Mouse (Mus musculus) limb, embryonic 14.5 days (tissue): ENCODE data around the gene Notch3. TPM values are rescaled to one million over a fixed set of nuclear protein-coding genes. Genes with fewer than 3 reads are reported as not detected.

ENCODE experiments used
- ATAC-seq: fragments of 200-750 bp; cut with Nextera tagmentation; 2 replicates; pipeline ENCODE4 v1.8.0; 2017; ENCODE audit warnings: low read depth, moderate number of reproducible peaks, moderate TSS enrichment; ENCODE audit not compliant: low FRiP score
- DNase-seq: peaks from one replicate; pipeline ENCODE4 v3.0.0-alpha.2; 2015; ENCODE audit warnings: low spot score
- H3K27ac ChIP-seq: fragments of 300-500 bp; sonication (generic); replicated peaks from 2 replicates; pipeline ENCODE4 v1.5.1; 2014; ENCODE audit warnings: low read depth, mild to moderate bottlenecking, low read length, moderate library complexity, mixed read lengths
- H3K27me3 ChIP-seq: fragments of 300-500 bp; sonication (generic); 2 replicates; pipeline ENCODE4 v1.6.1; 2014; ENCODE audit warnings: low read length, mixed read lengths; ENCODE audit not compliant: control insufficient read depth, insufficient read depth
- H3K36me3 ChIP-seq: fragments of 300-500 bp; sonication (generic); 2 replicates; pipeline ENCODE4 v1.6.1; 2014; ENCODE audit warnings: mild to moderate bottlenecking, low read length, moderate library complexity, mixed read lengths; ENCODE audit not compliant: control insufficient read depth, insufficient read depth
- H3K4me1 ChIP-seq: fragments of 300-500 bp; sonication (generic); 2 replicates; pipeline ENCODE4 v1.6.1; 2014; ENCODE audit warnings: antibody characterized with exemption, low read length, mixed read lengths; ENCODE audit not compliant: control insufficient read depth, insufficient read depth
- H3K4me2 ChIP-seq: fragments of 300-500 bp; sonication (generic); replicated peaks from 2 replicates; pipeline ENCODE4 v1.6.1; 2014; ENCODE audit warnings: low read depth, mild to moderate bottlenecking, low read length, moderate library complexity; ENCODE audit not compliant: severe bottlenecking
- H3K4me3 ChIP-seq: fragments of 300-500 bp; sonication (generic); replicated peaks from 2 replicates; pipeline ENCODE4 v1.5.1; 2014; ENCODE audit warnings: low read length
- H3K9ac ChIP-seq: fragments of 300-500 bp; sonication (generic); 2 replicates; pipeline ENCODE4 v1.6.1; 2014; ENCODE audit warnings: mild to moderate bottlenecking, low read depth, low read length, moderate library complexity; ENCODE audit not compliant: severe bottlenecking
- H3K9me3 ChIP-seq: fragments of 300-500 bp; sonication (generic); 2 replicates; pipeline ENCODE4 v1.6.1; 2016; ENCODE audit warnings: low read length; ENCODE audit not compliant: control insufficient read depth
- POLR2A ChIP-seq: fragments of 200-500 bp; IDR thresholded peaks from 2 replicates; pipeline ENCODE4 v1.8.0; 2012; ENCODE audit warnings: inconsistent platforms, mild to moderate bottlenecking, moderate library complexity, borderline replicate concordance; ENCODE audit not compliant: insufficient read depth, insufficient read length; ENCODE audit errors: extremely low read depth
- WGBS: fragments of 180-500 bp; shearing (Covaris S2); extraction: QIAGEN DNeasy Blood & Tissue Kit; methylation state at CpG from one replicate; pipeline ENCODE4 v1.1.7; 2014; 5-methylcytosine and 5-hydroxymethylcytosine counted together
- polyA plus RNA-seq, 2 experiments: library from polyadenylated mRNA; depleted of rRNA in 1 of 2; stranded (reverse) in 1 of 2; unstranded in 1 of 2; fragments of >200 nt; fragmentation: Nextera tagmentation in 1 of 2; extraction: Ambion mirVana in 1 of 2; gene quantifications; 2 replicates each; pipeline versions ENCODE4 v1.2.1 to v1.2.3; 2012 to 2014

The Notch3 gene
- polyA plus RNA-seq, 2 experiments: 19.4 to 50.0 TPM

DNA sequence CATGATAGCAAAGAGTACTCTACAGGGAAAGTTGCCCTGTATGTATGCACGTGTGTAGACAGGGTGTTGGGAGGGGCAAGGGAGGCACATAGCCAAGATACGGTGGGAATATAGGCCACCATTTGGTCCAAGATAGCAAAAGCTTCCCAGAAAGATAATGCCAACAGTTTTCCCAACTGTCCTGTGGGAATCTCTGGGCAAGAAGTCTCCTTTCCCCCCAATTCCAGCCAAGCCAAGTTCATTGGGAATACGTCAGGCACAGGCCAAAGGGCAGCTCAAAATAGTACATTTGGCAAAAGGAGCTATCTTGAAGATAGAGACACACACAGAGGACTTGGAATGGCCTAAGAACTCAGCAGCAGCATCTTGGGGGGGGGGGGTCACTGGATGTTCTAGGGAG, 38.7 kb upstream of the Notch3 start:
- no peak for DNase-seq
- H3K4me3 ChIP-seq: no peak overlapping the region
- no peaks in the 10 kb centered on the region for H3K9me3 ChIP-seq
- peaks cover 9% of the 10 kb centered on the region for H3K4me1 ChIP-seq
- ATAC-seq: no peak
- no peak overlapping the region for H3K27ac ChIP-seq
- no peak for TF ChIP-seq POLR2A
- no peaks in the 10 kb centered on the region for H3K27me3 ChIP-seq
- peaks cover 91% of the 10 kb centered on the region for H3K36me3 ChIP-seq
- no peak overlapping the region for H3K9ac ChIP-seq
- 84% methylated on average over 3 of the region's 3 CpGs for WGBS
- H3K4me2 ChIP-seq: no peak overlapping the region

DNA sequence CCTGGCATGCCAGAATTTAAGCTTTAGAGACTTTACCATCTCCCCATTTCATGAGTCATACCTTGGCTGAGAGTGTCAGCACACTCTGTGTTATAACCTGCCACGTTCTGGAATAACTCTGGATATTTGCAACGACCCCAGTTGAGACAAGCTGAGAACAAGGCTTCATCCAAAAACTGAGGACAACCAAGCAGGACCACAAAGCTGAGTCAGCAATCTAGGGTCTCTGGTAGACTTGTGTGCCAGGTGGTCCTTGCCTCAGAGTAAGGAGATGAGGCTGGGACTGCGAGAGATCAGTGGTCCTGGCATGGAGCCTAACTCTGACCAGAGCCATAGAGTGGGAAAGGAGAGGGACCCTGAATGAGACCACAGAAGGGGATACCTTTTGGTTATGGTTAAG, 36.3 kb upstream of the Notch3 start:
- H3K27ac ChIP-seq: no peak overlapping the region
- H3K4me3 ChIP-seq: no peak overlapping the region
- TF ChIP-seq POLR2A: no peak
- H3K36me3 ChIP-seq: peaks cover 93% of the 10 kb centered on the region
- 89% methylated on average over 3 of the region's 3 CpGs for whole genome bisulfite sequencing
- H3K4me1 ChIP-seq: 0 out of 2 replicates have a peak, but pooled peaks cover under 1% of the 10 kb centered on the region
- H3K9me3 ChIP-seq: no peaks in the 10 kb centered on the region
- no peaks in the 10 kb centered on the region for H3K27me3 ChIP-seq
- H3K4me2 ChIP-seq: no peak overlapping the region
- H3K9ac ChIP-seq: no peak overlapping the region
- ATAC-seq (no peak), DNase-seq (no peak)

DNA sequence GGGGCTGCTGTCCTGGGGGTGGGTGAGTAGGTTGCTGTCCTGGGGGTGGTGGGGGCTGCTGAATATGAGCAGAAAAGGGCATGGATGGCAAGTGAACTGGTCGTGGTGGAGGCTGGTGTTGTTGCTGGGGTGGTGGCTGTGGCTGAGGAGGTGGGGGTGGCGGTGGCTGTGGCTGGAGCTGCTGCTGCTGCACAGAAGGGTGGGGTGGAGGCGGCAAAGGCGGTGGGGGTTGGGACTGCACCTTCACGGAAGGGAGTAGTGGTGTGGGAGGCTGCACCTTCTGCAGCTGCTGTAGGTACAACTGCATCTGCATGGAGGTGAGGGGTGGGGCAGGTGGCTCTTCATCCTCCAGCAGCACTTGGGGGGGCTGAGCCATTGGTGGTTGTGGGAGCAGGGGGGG, 34.4 kb upstream of the Notch3 start:
- no peak overlapping the region for H3K4me3 ChIP-seq
- no peak for DNase-seq
- 79% methylated on average over 5 of the region's 5 CpGs for WGBS

DNA sequence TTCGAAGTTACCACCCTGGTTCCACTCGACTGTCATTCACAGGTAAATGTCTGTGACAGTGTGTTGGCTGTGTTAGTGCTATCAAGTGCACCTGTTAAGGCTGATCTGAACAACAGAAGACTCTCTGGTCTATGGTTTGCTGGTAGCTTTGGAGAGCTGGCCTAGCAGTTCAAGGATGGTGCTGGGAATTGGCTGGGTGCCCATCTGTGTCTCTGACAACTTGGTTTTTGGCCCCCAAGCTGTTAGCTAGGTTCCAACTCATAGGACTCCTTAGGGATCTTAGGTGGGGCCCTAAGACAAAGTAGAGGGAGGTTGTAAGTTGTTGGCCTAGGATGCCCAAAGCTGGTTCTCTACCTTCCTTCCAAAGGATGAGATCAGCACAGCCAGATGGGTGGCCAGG, 33.1 kb upstream of the Notch3 start:
- H3K4me1 ChIP-seq: no peaks in the 10 kb centered on the region
- H3K27ac ChIP-seq: no peak overlapping the region
- WGBS: 100% methylated on average over 2 of the region's 2 CpGs
- no peak for TF ChIP-seq POLR2A
- H3K9ac ChIP-seq: no peak overlapping the region
- ATAC-seq (no peak), DNase-seq (no peak)
- H3K36me3 ChIP-seq: peaks cover 95% of the 10 kb centered on the region
- no peaks in the 10 kb centered on the region for H3K9me3 ChIP-seq
- H3K4me2 ChIP-seq: no peak overlapping the region
- H3K27me3 ChIP-seq: no peaks in the 10 kb centered on the region
- H3K4me3 ChIP-seq: no peak overlapping the region

More for the DNA sequence above, 34.4 kb upstream of the Notch3 start:
- no peak overlapping the region for H3K9ac ChIP-seq
- H3K9me3 ChIP-seq: no peaks in the 10 kb centered on the region
- peaks cover 99% of the 10 kb centered on the region for H3K36me3 ChIP-seq
- no peaks in the 10 kb centered on the region for H3K27me3 ChIP-seq
- no peak overlapping the region for H3K27ac ChIP-seq
- ATAC-seq: no peak; the same call in 1 of the 2 replicates
- no peak for TF ChIP-seq POLR2A
- H3K4me1 ChIP-seq: no peaks in the 10 kb centered on the region
- no peak overlapping the region for H3K4me2 ChIP-seq

DNA sequence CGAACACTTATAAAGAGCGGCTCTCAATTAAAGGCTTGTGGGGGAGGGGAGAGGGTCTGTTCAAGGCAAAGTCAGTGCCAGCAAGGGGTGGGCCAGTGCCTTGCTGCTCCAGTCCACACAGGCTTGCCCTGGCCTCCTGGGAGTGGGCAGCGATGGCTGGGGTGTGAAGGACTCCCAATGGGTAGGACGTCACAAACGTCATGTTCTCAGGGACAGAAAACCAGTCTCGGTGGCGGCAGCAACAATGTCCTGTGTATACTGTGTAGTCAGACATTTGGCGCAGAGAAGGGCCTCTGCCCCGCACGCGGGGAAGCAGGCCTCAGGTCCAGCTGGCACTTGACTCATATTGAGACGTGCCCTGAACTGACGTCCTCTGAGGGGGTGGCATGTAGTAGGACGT, 30.5 kb upstream of the Notch3 start:
- peaks cover 69% of the 10 kb centered on the region for H3K36me3 ChIP-seq

DNA sequence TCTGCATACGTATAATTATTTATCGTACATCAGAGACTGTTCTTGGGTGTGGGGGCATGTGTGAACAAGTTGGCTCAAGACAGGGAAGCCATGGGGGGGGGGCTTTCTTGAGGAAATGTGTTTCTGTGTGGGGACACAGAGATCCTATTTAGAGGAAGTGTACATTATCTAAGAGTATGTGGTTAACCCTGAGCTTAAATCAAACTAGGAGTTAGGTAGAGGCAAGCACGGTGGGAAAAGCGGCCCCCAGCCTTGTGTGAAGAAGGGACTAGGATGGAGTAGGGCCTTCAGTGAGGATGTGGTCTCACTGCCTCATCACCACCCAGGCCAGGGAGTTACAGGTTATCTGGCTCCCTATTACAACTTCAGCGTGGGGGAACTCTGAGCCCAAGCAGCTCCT, 29.1 kb upstream of the Notch3 start:
- Histone ChIP-seq H3K4me1 (no peaks in the 10 kb centered on the region), H3K27ac (no peak overlapping the region), H3K4me3 (no peak overlapping the region), H3K9me3 (no peaks in the 10 kb centered on the region), H3K9ac (no peak overlapping the region), H3K36me3 (peaks cover 55% of the 10 kb centered on the region), H3K4me2 (no peak overlapping the region), H3K27me3 (no peaks in the 10 kb centered on the region)
- no peak for TF ChIP-seq POLR2A
- no peak for DNase-seq
- no peak for ATAC-seq
- WGBS: 92% methylated on average over 5 of the region's 5 CpGs

More for the DNA sequence above, 30.5 kb upstream of the Notch3 start:
- H3K27me3 ChIP-seq: no peaks in the 10 kb centered on the region
- no peaks in the 10 kb centered on the region for H3K9me3 ChIP-seq
- H3K27ac ChIP-seq: no peak overlapping the region
- TF ChIP-seq POLR2A: no peak
- no peak overlapping the region for H3K4me2 ChIP-seq
- H3K4me1 ChIP-seq: no peaks in the 10 kb centered on the region
- H3K4me3 ChIP-seq: no peak overlapping the region
- H3K9ac ChIP-seq: no peak overlapping the region
- ATAC-seq (no peak), DNase-seq (no peak)
- WGBS: 93% methylated on average over 14 of the region's 14 CpGs
